Mouse (Mus musculus) lung, embryonic 16.5 days (tissue): ENCODE data around the gene Hoxc5. TPM values are rescaled to one million over a fixed set of nuclear protein-coding genes. Genes with fewer than 3 reads are reported as not detected.
A peak's percentile ranks its signal among the peaks of the same experiment; 100 is the strongest.

ENCODE experiments used
- ATAC-seq: fragments of 200-750 bp; cut with Nextera tagmentation; 2 replicates; pipeline ENCODE4 v1.8.0; 2017; ENCODE audit warnings: low read depth, mild to moderate bottlenecking, moderate library complexity
- H3K27ac ChIP-seq: fragments of 300-500 bp; sonication (generic); 2 replicates; pipeline ENCODE4 v1.5.1; 2014; ENCODE audit warnings: mild to moderate bottlenecking, control low read depth, low read length
- H3K27me3 ChIP-seq: fragments of 300-500 bp; sonication (generic); 2 replicates; pipeline ENCODE4 v1.6.1; 2014; ENCODE audit warnings: low read depth, low read length, mixed read lengths; ENCODE audit not compliant: control insufficient read depth, insufficient read depth
- H3K36me3 ChIP-seq: fragments of 300-500 bp; sonication (generic); 2 replicates; pipeline ENCODE4 v1.6.1; 2014; ENCODE audit warnings: low read length; ENCODE audit not compliant: control insufficient read depth, insufficient read depth
- H3K4me1 ChIP-seq: fragments of 300-500 bp; sonication (generic); replicated peaks from 2 replicates; pipeline ENCODE4 v1.6.1; 2014; ENCODE audit warnings: low read length, mixed read lengths; ENCODE audit not compliant: control insufficient read depth, insufficient read depth
- H3K4me2 ChIP-seq: fragments of 300-500 bp; sonication (generic); 2 replicates; pipeline ENCODE4 v1.6.1; 2014; ENCODE audit warnings: low read depth, low read length, control low read depth
- H3K4me3 ChIP-seq: fragments of 300-500 bp; sonication (generic); 2 replicates; pipeline ENCODE4 v1.5.1; 2014; ENCODE audit warnings: mild to moderate bottlenecking, low read length, control low read depth
- H3K9ac ChIP-seq: fragments of 300-500 bp; sonication (generic); 2 replicates; pipeline ENCODE4 v1.6.1; 2014; ENCODE audit warnings: low read length, control low read depth
- H3K9me3 ChIP-seq: fragments of 300-500 bp; sonication (generic); 2 replicates; pipeline ENCODE4 v1.6.1; 2016; ENCODE audit warnings: low read length; ENCODE audit not compliant: control insufficient read depth
- WGBS: fragments of 180-500 bp; shearing (Covaris S2); extraction: QIAGEN DNeasy Blood & Tissue Kit; methylation state at CpG from one replicate; pipeline ENCODE4 v1.1.7; 2014; 5-methylcytosine and 5-hydroxymethylcytosine counted together
- polyA plus RNA-seq: library from polyadenylated mRNA; unstranded; fragments of >200 nt; fragmentation: Nextera tagmentation; extraction: Ambion mirVana; gene quantifications from 2 replicates; pipeline ENCODE4 v1.2.1, GENCODE M21; 2015

Hoxc5 gene
- polyA plus RNA-seq, 1 experiment from 2014 or later: 0.31 TPM

GRCm38 (mm10) chr15:102992206-102992605 lies 25.0 kb downstream of the Hoxc5 start:
- ATAC-seq: no peak
- Histone ChIP-seq H3K27me3 (peaks cover 91% of the 10 kb centered on the region), H3K4me2 (no peak overlapping the region), H3K9me3 (no peaks in the 10 kb centered on the region), H3K4me1 (peaks cover 3% of the 10 kb centered on the region; the same call in 1 of the 2 replicates), H3K27ac (no peak overlapping the region), H3K36me3 (no peaks in the 10 kb centered on the region), H3K9ac (no peak overlapping the region), H3K4me3 (no peak overlapping the region)
- 2% methylated on average over 11 of the region's 11 CpGs for WGBS

DNA sequence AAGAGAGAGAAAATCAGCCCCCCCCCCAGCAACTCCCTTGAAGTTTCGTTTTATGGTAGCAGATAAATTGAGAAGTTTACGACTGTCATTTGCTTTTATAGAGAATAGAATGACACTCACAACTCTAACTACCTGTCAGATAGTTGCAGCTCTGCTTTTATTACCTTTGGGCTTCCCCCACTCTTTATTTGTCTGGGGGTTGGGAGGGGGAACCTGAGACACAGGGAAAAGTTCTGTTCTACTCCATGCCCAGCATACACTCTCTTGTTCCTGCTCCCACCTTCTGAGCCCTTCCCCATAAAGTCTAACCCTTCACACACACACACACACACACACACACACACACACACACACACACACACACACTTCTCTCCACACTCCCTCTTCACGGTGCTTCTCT lies 25.6 kb downstream of the Hoxc5 start:
- Histone ChIP-seq H3K4me3 (no peak overlapping the region), H3K9me3 (no peaks in the 10 kb centered on the region), H3K9ac (no peak overlapping the region), H3K27me3 (peaks cover 91% of the 10 kb centered on the region), H3K4me2 (no peak overlapping the region), H3K4me1 (peaks cover 3% of the 10 kb centered on the region; the same call in 1 of the 2 replicates), H3K27ac (no peak overlapping the region), H3K36me3 (no peaks in the 10 kb centered on the region)
- WGBS: 0% methylated on average over 3 of the region's 3 CpGs
- no peak for ATAC-seq

DNA sequence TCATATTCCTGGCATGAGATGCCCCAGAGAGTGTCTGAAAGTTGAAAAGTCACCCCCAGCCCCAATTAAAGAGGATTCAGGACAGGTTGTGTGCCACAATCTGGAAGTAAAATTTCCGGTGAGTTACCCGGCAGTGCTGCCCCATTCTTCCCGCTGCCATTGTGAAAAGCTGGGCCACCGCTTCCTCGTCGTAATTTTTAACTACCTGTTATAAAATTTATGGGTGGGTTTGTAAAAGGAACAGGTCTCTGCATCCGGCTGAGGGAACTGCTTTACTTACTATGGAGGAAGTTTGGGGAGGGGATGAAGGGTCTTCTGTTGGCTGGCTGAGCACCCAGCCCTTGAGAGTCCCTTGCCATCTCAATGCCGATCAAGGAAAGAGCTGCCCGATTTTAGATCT lies 29.3 kb downstream of the Hoxc5 start:
- H3K4me3 ChIP-seq: no peak overlapping the region
- WGBS: under 1% methylated on average over 9 of the region's 9 CpGs
- H3K9me3 ChIP-seq: no peaks in the 10 kb centered on the region
- peaks cover 93% of the 10 kb centered on the region for H3K27me3 ChIP-seq
- no peaks in the 10 kb centered on the region; the same call in 1 of the 2 replicates for H3K4me1 ChIP-seq
- H3K9ac ChIP-seq: no peak overlapping the region
- no peak overlapping the region for H3K4me2 ChIP-seq
- no peak for ATAC-seq
- no peaks in the 10 kb centered on the region for H3K36me3 ChIP-seq
- no peak overlapping the region for H3K27ac ChIP-seq

DNA sequence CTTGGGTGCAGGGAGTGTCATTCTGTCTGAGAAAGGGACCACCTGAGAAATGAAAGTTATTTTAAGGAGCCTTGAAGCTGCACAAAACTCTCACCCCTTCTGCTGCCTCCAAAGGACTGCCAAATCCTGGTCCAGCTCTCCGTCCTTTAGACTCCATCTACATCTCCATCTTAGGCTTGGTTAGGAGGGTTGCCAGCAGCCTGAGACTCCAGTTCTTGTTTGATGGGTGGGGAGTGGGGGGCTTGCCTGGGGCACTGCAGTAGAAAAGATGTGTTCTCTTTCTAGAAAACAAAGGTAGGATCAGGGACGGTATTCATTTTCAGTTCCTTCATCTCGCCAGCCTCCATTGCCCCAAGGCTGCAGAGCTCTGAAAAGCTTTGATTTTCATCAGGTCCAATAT lies 30.2 kb downstream of the Hoxc5 start:
- H3K4me1 ChIP-seq: no peaks in the 10 kb centered on the region; the same call in 1 of the 2 replicates
- H3K27ac ChIP-seq: no peak overlapping the region

DNA sequence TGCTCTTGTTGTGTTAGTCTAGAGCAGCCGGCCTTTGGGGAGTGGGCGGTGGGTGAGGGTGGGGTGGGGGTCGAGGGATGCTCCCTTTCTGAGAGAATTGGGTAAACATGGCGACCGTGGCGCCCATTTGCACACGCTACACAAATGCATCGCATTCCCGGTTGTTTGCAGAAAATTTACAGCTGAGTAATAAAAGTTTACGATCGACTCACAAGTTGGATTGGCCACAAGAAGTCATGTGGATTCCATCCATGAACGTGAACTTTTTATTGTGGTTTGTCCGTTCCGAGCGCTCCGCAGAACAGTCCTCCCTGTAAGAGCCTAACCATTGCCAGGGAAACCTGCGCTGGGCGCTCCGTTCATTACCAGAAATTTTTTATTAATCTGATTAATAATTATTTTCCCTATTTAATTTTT lies 30.7 kb downstream of the Hoxc5 start, which contains the start of gene Hoxc6:
Hoxc6 (plus strand) TSS at position 319 of the 417 bp plus-strand sequence.
- Histone ChIP-seq H3K27me3 (peaks cover 92% of the 10 kb centered on the region), H3K9me3 (no peaks in the 10 kb centered on the region), H3K36me3 (no peaks in the 10 kb centered on the region), H3K27ac (no peak within 1 kb of the TSS), H3K9ac (no peak within 1 kb of the TSS), H3K4me1 (no peaks in the 10 kb centered on the region; the same call in 1 of the 2 replicates), H3K4me2 (peak within 1 kb of the TSS; percentile 62), H3K4me3 (peak within 1 kb of the TSS; percentile 46)
- WGBS: 2% methylated on average over 19 of the region's 19 CpGs
- ATAC-seq: no peak

More for the DNA sequence above, 30.2 kb downstream of the Hoxc5 start:
- H3K4me2 ChIP-seq: no peak overlapping the region
- H3K36me3 ChIP-seq: no peaks in the 10 kb centered on the region
- peaks cover 93% of the 10 kb centered on the region for H3K27me3 ChIP-seq
- H3K9ac ChIP-seq: no peak overlapping the region
- no peak for ATAC-seq
- WGBS: 3% methylated on average over 3 of the region's 3 CpGs
- H3K4me3 ChIP-seq: no peak overlapping the region
- H3K9me3 ChIP-seq: no peaks in the 10 kb centered on the region

- peaks cover 94% of the 10 kb centered on the region for H3K27me3 ChIP-seq
- H3K36me3 ChIP-seq: no peaks in the 10 kb centered on the region
- no peaks in the 10 kb centered on the region; the same call in 1 of the 2 replicates for H3K4me1 ChIP-seq
- peak overlapping the region; percentile 62 for H3K4me2 ChIP-seq
- H3K9ac ChIP-seq: no peak overlapping the region
- ATAC-seq: peak; percentile 15; the same call in 1 of the 2 replicates
- no peak overlapping the region for H3K27ac ChIP-seq
- WGBS: 0% methylated on average over 19 of the region's 19 CpGs
- H3K4me3 ChIP-seq: peak overlapping the region; percentile 46
- H3K9me3 ChIP-seq: no peaks in the 10 kb centered on the region
Measured at GRCm38 (mm10) chr15:102998608-102999182, 31.5 kb downstream of the Hoxc5 start.

- Histone ChIP-seq H3K9ac (peak overlapping the region; percentile 17; the same call in 1 of the 2 replicates), H3K4me3 (peak overlapping the region; percentile 46), H3K27ac (no peak overlapping the region), H3K27me3 (peaks cover 95% of the 10 kb centered on the region), H3K4me2 (peak overlapping the region; percentile 62), H3K9me3 (no peaks in the 10 kb centered on the region), H3K36me3 (no peaks in the 10 kb centered on the region), H3K4me1 (no peaks in the 10 kb centered on the region; the same call in 1 of the 2 replicates)
- ATAC-seq: peak; percentile 47; the same call in 1 of the 2 replicates
- WGBS: under 1% methylated on average over 33 of the region's 33 CpGs
Measured at GRCm38 (mm10) chr15:102999183-102999831, 32.1 kb downstream of the Hoxc5 start.

- H3K4me1 ChIP-seq: no peaks in the 10 kb centered on the region; the same call in 1 of the 2 replicates
- no peak overlapping the region for H3K27ac ChIP-seq
- H3K4me3 ChIP-seq: no peak overlapping the region
Measured at GRCm38 (mm10) chr15:102999955-103000354, 32.7 kb downstream of the Hoxc5 start.

GRCm38 (mm10) chr15:103000501-103000901 lies 33.3 kb downstream of the Hoxc5 start:
- no peaks in the 10 kb centered on the region for H3K36me3 ChIP-seq
- WGBS: under 1% methylated on average over 24 of the region's 24 CpGs
- H3K9me3 ChIP-seq: no peaks in the 10 kb centered on the region
- no peak overlapping the region for H3K9ac ChIP-seq
- no peak for ATAC-seq
- H3K4me3 ChIP-seq: no peak overlapping the region
- H3K27me3 ChIP-seq: peaks cover 95% of the 10 kb centered on the region
- peak overlapping the region; percentile 30 for H3K4me2 ChIP-seq
- H3K4me1 ChIP-seq: no peaks in the 10 kb centered on the region; the same call in 1 of the 2 replicates
- H3K27ac ChIP-seq: no peak overlapping the region

More at GRCm38 (mm10) chr15:102999955-103000354, 32.7 kb downstream of the Hoxc5 start:
- H3K9ac ChIP-seq: no peak overlapping the region
- WGBS: 5% methylated on average over 11 of the region's 11 CpGs
- H3K9me3 ChIP-seq: no peaks in the 10 kb centered on the region
- H3K27me3 ChIP-seq: peaks cover 95% of the 10 kb centered on the region
- no peaks in the 10 kb centered on the region for H3K36me3 ChIP-seq
- ATAC-seq: 0 out of 2 replicates have a peak, but pooled peaks have one; percentile 16
- H3K4me2 ChIP-seq: 0 out of 2 replicates have a peak overlapping the region, but pooled peaks have one; percentile 62
